Mouse (Mus musculus) heart, postnatal 10 days (tissue): ENCODE measurements around the gene Treml4. TPM values are rescaled to one million over a fixed set of nuclear protein-coding genes. Genes with fewer than 3 reads are reported as not detected.
"Not testable (repeated sequence)": the region's sequence is repeated elsewhere in the genome, so short reads cannot be mapped to it uniquely, and the experiment has no call there.

Source experiments
- DNase-seq, 2 experiments: peaks; one replicate each; pipeline ENCODE4 v3.0.0; 2021
- intact Hi-C: fragments of 180-260 bp; cut with DNase I; formaldehyde crosslinking; loops from one replicate; pipeline ENCODE4 v1.15.1; 2025
- total RNA-seq, 2 experiments: library from RNA; stranded (reverse); gene quantifications; 2 replicates each; pipeline ENCODE4 v1.2.3; 2021

Treml4 gene
- total RNA-seq, 2 experiments from 2014 or later: 0.14 to 0.97 TPM

GRCm38 (mm10) chr17:48272598-48272997 lies 8.5 kb downstream of the Treml4 start:
- intact Hi-C loops: no loop called here
- no peak for DNase-seq

- intact Hi-C loops: loop anchor here (1.0 kb wide), 1 partner anchor 63 kb away; no protein-coding TSS in a partner anchor
These were observed 10.0 kb downstream of the Treml4 start for GRCm38 (mm10) chr17:48274098-48274497.

GRCm38 (mm10) chr17:48274885-48275284 lies 10.8 kb downstream of the Treml4 start:
- DNase-seq: peak; percentile 77 to 87
- intact Hi-C loops: loop anchor here (1.0 to 5.0 kb wide), 2 partner anchors 62 to 327 kb away; no protein-coding TSS in a partner anchor

More at GRCm38 (mm10) chr17:48274098-48274497, 10.0 kb downstream of the Treml4 start:
- DNase-seq: no peak

GRCm38 (mm10) chr17:48275736-48276135 lies 11.6 kb downstream of the Treml4 start:
- no peak for DNase-seq
- intact Hi-C loops: loop anchor here (5.0 kb wide), 1 partner anchor 327 kb away; no protein-coding TSS in a partner anchor

- intact Hi-C loops: loop anchor here (5.0 kb wide), 1 partner anchor 324 kb away; no protein-coding TSS in a partner anchor
These were observed 14.3 kb downstream of the Treml4 start for GRCm38 (mm10) chr17:48278381-48278780.

GRCm38 (mm10) chr17:48279002-48279401 lies 14.9 kb downstream of the Treml4 start:
- intact Hi-C loops: loop anchor here (5.0 kb wide), 1 partner anchor 323 kb away; no protein-coding TSS in a partner anchor

More at GRCm38 (mm10) chr17:48278381-48278780, 14.3 kb downstream of the Treml4 start:
- DNase-seq: no peak

GRCm38 (mm10) chr17:48280943-48281738 lies 17.0 kb downstream of the Treml4 start:
- intact Hi-C loops: no loop called here
- DNase-seq: no peak

More at GRCm38 (mm10) chr17:48279002-48279401, 14.9 kb downstream of the Treml4 start:
- no peak for DNase-seq

- intact Hi-C loops: no loop called here
- DNase-seq: no peak
These were observed 17.6 kb downstream of the Treml4 start for GRCm38 (mm10) chr17:48281739-48282085.

- DNase-seq: no peak
- intact Hi-C loops: no loop called here
These were observed 22.7 kb downstream of the Treml4 start for GRCm38 (mm10) chr17:48286765-48287164.

- intact Hi-C loops: no loop called here
- DNase-seq: no peak
These were observed 23.2 kb downstream of the Treml4 start for GRCm38 (mm10) chr17:48287276-48287675.

- no peak for DNase-seq
- intact Hi-C loops: no loop called here
These were observed 29.6 kb downstream of the Treml4 start for GRCm38 (mm10) chr17:48293500-48294194.

- DNase-seq: no peak
- intact Hi-C loops: no loop called here
These were observed 35.1 kb downstream of the Treml4 start, which contains the start of gene Treml2 for GRCm38 (mm10) chr17:48299203-48299602. TSS of gene Treml2 (plus strand) at chr17:48299498.

- DNase-seq: no peak
- intact Hi-C loops: no loop called here
These were observed 35.7 kb downstream of the Treml4 start for GRCm38 (mm10) chr17:48299756-48300155.

- intact Hi-C loops: no loop called here
- DNase-seq: peak in 1 of 2 experiments; percentile 10
These were observed 36.1 kb downstream of the Treml4 start for GRCm38 (mm10) chr17:48300199-48300598.

- intact Hi-C loops: no loop called here
- peak in 1 of 2 experiments; percentile 4 for DNase-seq
These were observed 36.8 kb downstream of the Treml4 start for GRCm38 (mm10) chr17:48300861-48301260.

- intact Hi-C loops: no loop called here
- no peak for DNase-seq
These were observed 37.7 kb downstream of the Treml4 start for GRCm38 (mm10) chr17:48301792-48302191.

- DNase-seq: no peak
- intact Hi-C loops: no loop called here
These were observed 48.0 kb downstream of the Treml4 start for GRCm38 (mm10) chr17:48312124-48312523.

GRCm38 (mm10) chr17:48315905-48316579 lies 51.9 kb downstream of the Treml4 start, which contains the start of gene B430306N03Rik:
TSS of gene B430306N03Rik (plus strand) at chr17:48316141.
- DNase-seq, intact Hi-C loops: not testable (repeated sequence)

- DNase-seq: no peak
- intact Hi-C loops: no loop called here
These were observed 54.6 kb downstream of the Treml4 start for GRCm38 (mm10) chr17:48318686-48319085.

GRCm38 (mm10) chr17:48321279-48321678 lies 57.2 kb downstream of the Treml4 start:
- intact Hi-C loops: no loop called here
- DNase-seq: no peak

- intact Hi-C loops: no loop called here
These were observed 59.1 kb downstream of the Treml4 start for GRCm38 (mm10) chr17:48323236-48323635.

More at GRCm38 (mm10) chr17:48323236-48323635, 59.1 kb downstream of the Treml4 start:
- no peak for DNase-seq
